Mouse (Mus musculus): ENCODE results near the gene Gpd2. TPM values are rescaled to one million over a fixed set of nuclear protein-coding genes. Genes with fewer than 3 reads are reported as not detected.

The Gpd2 gene
- polyA plus RNA-seq, 1 experiment: 31.9 TPM

DNA sequence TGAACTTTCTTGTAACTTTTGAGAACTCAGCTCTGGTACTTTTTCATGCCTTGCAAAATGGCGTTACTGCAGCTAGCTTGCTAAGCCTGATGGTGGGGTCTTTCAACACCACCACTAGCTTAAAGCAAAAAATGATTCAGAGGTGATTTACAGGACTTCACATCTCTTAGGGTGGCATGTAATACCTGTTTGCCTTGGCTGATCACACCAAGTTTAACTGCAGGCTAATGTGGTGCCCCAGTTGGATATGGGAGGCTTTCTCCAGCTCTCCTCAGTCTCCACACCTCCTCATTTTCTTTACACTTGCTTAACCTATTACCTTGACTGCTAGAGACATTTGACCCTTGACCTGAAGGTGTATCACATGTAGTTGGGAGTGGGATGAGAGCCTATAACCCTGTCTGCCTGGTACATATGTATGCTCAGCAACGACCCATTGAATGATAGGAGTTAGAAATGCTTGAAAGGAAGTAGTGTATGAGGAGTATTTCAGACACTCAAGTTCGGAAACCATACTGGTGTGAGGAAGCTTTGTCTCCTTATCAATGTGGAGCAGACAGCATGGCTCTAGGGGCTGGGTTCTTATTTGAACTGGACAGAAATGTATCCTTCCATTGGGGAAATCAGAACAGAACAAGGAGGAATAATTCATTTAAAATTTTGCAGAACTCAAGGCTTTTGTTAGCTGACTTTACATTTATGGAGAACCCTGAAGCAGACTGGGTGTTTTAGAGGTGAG lies 14.0 kb upstream of the Gpd2 start:
- Histone ChIP-seq H3K36me3 (ENCODE audit: control insufficient read depth, insufficient read depth, low read length) (no peaks in the 10 kb centered on the region), H3K4me3 (ENCODE audit: low read depth, low read length) (no peak overlapping the region), H3K27ac (ENCODE audit: insufficient read depth, low read depth, low read length) (peak overlapping the region; percentile 16; the same call in 1 of the 2 replicates), H3K4me1 (ENCODE audit: control insufficient read depth, insufficient read depth, insufficient read length, low read length) (peaks cover 8% of the 10 kb centered on the region; the same call in 1 of the 2 replicates), H3K27me3 (ENCODE audit: control insufficient read depth, insufficient read depth, low read length) (no peaks in the 10 kb centered on the region)
- 37% methylated on average over 3 of the region's 3 CpGs for WGBS
- no peak for TF ChIP-seq CTCF (IDR thresholded peaks at IDR 0.05; ENCODE audit: extremely low read depth, insufficient read length, insufficient replicate concordance, low read depth, low read length)
- TF ChIP-seq POLR2A (IDR thresholded peaks at IDR 0.05; ENCODE audit: low read depth, low read length): no peak

DNA sequence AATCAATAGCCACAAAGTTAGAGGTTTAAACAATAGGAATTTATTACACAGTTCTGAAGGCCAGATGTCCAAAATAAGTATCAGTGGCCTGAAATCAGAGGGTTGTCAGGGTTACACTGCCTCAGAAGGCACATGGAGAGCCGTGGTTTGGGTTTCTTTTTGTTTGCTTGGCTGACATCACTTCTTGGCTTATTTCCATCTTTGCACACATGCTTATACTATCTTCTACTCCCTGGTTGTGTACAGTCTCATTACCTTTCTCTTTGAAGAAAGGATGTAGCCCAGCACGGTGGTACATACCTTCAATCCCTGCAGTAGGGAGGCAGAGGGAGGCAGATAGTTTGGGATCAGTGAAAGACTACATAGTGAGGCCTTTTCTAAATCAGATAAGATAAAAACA lies 12.2 kb upstream of the Gpd2 start:
- no peak for TF ChIP-seq CTCF (IDR thresholded peaks at IDR 0.05; ENCODE audit: extremely low read depth, insufficient read length, insufficient replicate concordance, low read depth, low read length)
- no peak for TF ChIP-seq POLR2A (IDR thresholded peaks at IDR 0.05; ENCODE audit: low read depth, low read length)
- peaks cover 8% of the 10 kb centered on the region; the same call in 1 of the 2 replicates for H3K4me1 ChIP-seq (ENCODE audit: control insufficient read depth, insufficient read depth, insufficient read length, low read length)
- WGBS: 19% methylated on average over 2 of the region's 2 CpGs
- H3K4me3 ChIP-seq (ENCODE audit: low read depth, low read length): no peak overlapping the region
- H3K27me3 ChIP-seq (ENCODE audit: control insufficient read depth, insufficient read depth, low read length): no peaks in the 10 kb centered on the region
- no peak overlapping the region for H3K27ac ChIP-seq (ENCODE audit: insufficient read depth, low read depth, low read length)
- H3K36me3 ChIP-seq (ENCODE audit: control insufficient read depth, insufficient read depth, low read length): no peaks in the 10 kb centered on the region

DNA sequence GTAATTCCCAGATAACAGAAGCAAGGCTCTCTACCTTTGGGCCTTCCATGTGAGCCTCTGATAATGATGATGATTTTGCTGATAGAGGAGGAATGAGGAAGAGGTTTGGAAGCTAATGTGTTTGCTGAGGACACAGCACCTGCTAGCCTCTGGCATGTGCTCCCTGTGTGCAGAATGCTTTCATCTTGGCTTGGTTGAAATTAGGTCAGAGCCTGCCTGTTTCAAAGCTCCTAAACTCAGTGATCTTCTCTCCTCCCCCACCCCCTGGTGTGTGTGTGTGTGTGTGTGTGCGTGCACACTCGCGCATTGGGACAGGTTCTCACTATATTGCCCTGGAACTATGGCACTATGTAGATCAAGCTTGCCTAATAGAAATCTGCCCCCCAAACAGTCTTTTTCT lies 10.0 kb upstream of the Gpd2 start:
- peaks cover 8% of the 10 kb centered on the region; the same call in 1 of the 2 replicates for H3K4me1 ChIP-seq (ENCODE audit: control insufficient read depth, insufficient read depth, insufficient read length, low read length)
- H3K27ac ChIP-seq (ENCODE audit: insufficient read depth, low read depth, low read length): no peak overlapping the region
- 50% methylated on average over 3 of the region's 3 CpGs for WGBS
- TF ChIP-seq CTCF (IDR thresholded peaks at IDR 0.05; ENCODE audit: extremely low read depth, insufficient read length, insufficient replicate concordance, low read depth, low read length) (no peak), POLR2A (IDR thresholded peaks at IDR 0.05; ENCODE audit: low read depth, low read length) (no peak)
- no peaks in the 10 kb centered on the region for H3K27me3 ChIP-seq (ENCODE audit: control insufficient read depth, insufficient read depth, low read length)
- no peaks in the 10 kb centered on the region for H3K36me3 ChIP-seq (ENCODE audit: control insufficient read depth, insufficient read depth, low read length)
- H3K4me3 ChIP-seq (ENCODE audit: low read depth, low read length): no peak overlapping the region

DNA sequence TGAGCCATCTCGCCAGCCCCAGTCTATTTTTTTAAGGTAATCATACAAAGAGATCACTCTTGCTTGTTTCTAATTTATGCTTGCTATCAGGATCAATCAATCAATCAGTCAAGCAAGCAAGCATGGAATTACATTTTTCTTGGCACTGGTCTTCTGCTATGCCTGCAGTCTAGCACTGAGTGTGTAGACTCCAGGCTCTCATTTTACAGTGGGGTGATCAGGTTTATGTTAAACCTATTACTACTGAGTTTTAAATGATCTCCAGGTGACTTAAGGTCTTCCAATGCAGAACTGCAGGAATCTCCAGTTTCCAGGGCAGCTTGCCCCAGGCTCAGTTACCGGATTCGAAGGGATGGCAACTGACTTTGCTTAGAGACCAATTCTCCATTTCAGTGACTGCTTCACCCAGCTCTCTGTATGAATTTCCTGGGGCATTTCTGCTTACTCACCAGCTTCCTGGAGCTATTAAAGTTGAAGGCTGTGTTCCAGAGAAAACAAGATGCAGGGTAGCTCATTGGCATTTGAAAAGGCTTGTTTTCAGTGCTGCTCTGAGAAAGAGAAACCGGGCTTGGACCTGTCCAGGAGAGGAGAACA lies 7.7 kb upstream of the Gpd2 start:
- H3K27me3 ChIP-seq (ENCODE audit: control insufficient read depth, insufficient read depth, low read length): no peaks in the 10 kb centered on the region
- H3K36me3 ChIP-seq (ENCODE audit: control insufficient read depth, insufficient read depth, low read length): no peaks in the 10 kb centered on the region
- 82% methylated on average over 4 of the region's 4 CpGs for WGBS
- no peak for TF ChIP-seq POLR2A (IDR thresholded peaks at IDR 0.05; ENCODE audit: low read depth, low read length)
- TF ChIP-seq CTCF (IDR thresholded peaks at IDR 0.05; ENCODE audit: extremely low read depth, insufficient read length, insufficient replicate concordance, low read depth, low read length): no peak
- no peak overlapping the region for H3K27ac ChIP-seq (ENCODE audit: insufficient read depth, low read depth, low read length)
- H3K4me3 ChIP-seq (ENCODE audit: low read depth, low read length): no peak overlapping the region
- H3K4me1 ChIP-seq (ENCODE audit: control insufficient read depth, insufficient read depth, insufficient read length, low read length): peaks cover 5% of the 10 kb centered on the region; the same call in 1 of the 2 replicates

DNA sequence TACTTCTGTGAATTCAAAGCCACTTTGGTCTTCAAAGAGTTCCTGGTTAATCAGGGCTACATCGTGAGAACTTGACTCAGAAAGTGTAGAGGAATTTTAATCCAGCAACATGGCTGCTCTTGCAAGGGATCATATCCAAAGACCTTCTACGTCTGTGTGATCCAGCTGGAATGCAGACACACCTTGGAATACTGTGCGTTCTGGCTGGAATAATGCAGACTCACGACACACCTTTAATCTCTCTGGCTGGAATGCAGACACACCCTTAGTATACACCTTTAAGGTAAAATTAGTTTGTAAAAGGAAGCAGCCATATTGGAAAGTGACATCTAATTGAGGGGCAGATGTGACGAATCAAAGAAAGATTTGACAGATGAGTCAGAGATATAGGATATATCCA lies 6.0 kb upstream of the Gpd2 start:
- no peak overlapping the region for H3K4me3 ChIP-seq (ENCODE audit: low read depth, low read length)
- 27% methylated on average over 5 of the region's 5 CpGs for WGBS
- no peaks in the 10 kb centered on the region for H3K36me3 ChIP-seq (ENCODE audit: control insufficient read depth, insufficient read depth, low read length)
- H3K27ac ChIP-seq (ENCODE audit: insufficient read depth, low read depth, low read length): no peak overlapping the region
- TF ChIP-seq POLR2A (IDR thresholded peaks at IDR 0.05; ENCODE audit: low read depth, low read length) (no peak), CTCF (IDR thresholded peaks at IDR 0.05; ENCODE audit: extremely low read depth, insufficient read length, insufficient replicate concordance, low read depth, low read length) (no peak)
- H3K27me3 ChIP-seq (ENCODE audit: control insufficient read depth, insufficient read depth, low read length): no peaks in the 10 kb centered on the region
- H3K4me1 ChIP-seq (ENCODE audit: control insufficient read depth, insufficient read depth, insufficient read length, low read length): peaks cover 6% of the 10 kb centered on the region; the same call in 1 of the 2 replicates

DNA sequence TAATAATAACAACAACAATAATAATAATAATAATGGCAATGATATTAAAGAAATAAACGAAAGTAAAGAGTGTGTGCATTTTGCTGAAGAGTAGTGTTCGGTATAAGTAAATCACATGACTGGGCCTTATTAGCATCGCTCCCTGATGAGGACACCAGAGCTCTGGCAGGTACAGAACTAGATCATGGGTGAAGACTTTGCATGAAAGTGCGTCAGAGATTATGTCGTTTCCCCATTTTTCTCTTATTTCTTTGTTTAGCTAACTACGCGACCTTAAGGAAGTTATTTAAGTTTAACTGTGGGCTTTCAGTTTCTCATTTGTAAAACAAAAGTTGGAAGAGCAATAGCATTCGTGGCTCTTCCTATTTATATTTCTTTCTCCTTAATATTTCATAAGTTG lies 5.1 kb upstream of the Gpd2 start:
- WGBS: 88% methylated on average over 8 of the region's 8 CpGs
- peaks cover 5% of the 10 kb centered on the region; the same call in 1 of the 2 replicates for H3K4me1 ChIP-seq (ENCODE audit: control insufficient read depth, insufficient read depth, insufficient read length, low read length)
- TF ChIP-seq POLR2A (IDR thresholded peaks at IDR 0.05; ENCODE audit: low read depth, low read length) (no peak), CTCF (IDR thresholded peaks at IDR 0.05; ENCODE audit: extremely low read depth, insufficient read length, insufficient replicate concordance, low read depth, low read length) (no peak)
- no peak overlapping the region for H3K4me3 ChIP-seq (ENCODE audit: low read depth, low read length)
- no peaks in the 10 kb centered on the region for H3K27me3 ChIP-seq (ENCODE audit: control insufficient read depth, insufficient read depth, low read length)
- H3K27ac ChIP-seq (ENCODE audit: insufficient read depth, low read depth, low read length): no peak overlapping the region
- no peaks in the 10 kb centered on the region for H3K36me3 ChIP-seq (ENCODE audit: control insufficient read depth, insufficient read depth, low read length)

DNA sequence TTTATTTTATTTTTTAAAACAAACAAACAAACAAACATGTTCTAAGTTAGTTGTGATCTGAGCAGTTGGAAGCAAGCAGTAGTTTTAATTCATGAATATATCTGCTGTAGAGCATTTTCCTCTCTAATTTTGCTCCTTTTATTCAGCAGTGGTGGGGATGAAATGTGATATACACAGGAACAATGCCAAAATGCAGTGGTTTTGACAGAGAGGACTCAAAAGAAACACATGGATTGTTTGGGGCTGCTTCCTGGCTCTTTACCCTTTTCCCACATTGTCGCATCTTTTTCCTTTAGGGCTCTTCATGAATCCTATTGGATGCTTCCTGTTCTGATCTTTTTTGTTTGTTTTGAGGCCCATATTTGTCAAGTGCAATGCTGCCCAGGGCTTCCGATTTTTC lies 1.2 kb upstream of the Gpd2 start:
- TF ChIP-seq CTCF (IDR thresholded peaks at IDR 0.05; ENCODE audit: extremely low read depth, insufficient read length, insufficient replicate concordance, low read depth, low read length) (no peak), POLR2A (IDR thresholded peaks at IDR 0.05; ENCODE audit: low read depth, low read length) (no peak)
- H3K4me3 ChIP-seq (ENCODE audit: low read depth, low read length): no peak overlapping the region
- peaks cover 3% of the 10 kb centered on the region; the same call in 1 of the 2 replicates for H3K4me1 ChIP-seq (ENCODE audit: control insufficient read depth, insufficient read depth, insufficient read length, low read length)
- 86% methylated on average over 2 of the region's 2 CpGs for WGBS
- H3K27ac ChIP-seq (ENCODE audit: insufficient read depth, low read depth, low read length): no peak overlapping the region
- H3K27me3 ChIP-seq (ENCODE audit: control insufficient read depth, insufficient read depth, low read length): no peaks in the 10 kb centered on the region
- H3K36me3 ChIP-seq (ENCODE audit: control insufficient read depth, insufficient read depth, low read length): no peaks in the 10 kb centered on the region

All from small intestine, adult 2 months (tissue).